Mouse (Mus musculus) embryo, embryonic 10.5 days (tissue): ENCODE measurements at regions not wholly inside any gene's neighbourhood (a gene's known extent, or its start where the extent isn't known, plus 50 kb on each side); places are given as distances from the start of the nearest gene placed in this dataset.

Experiments
- DNase-seq: peaks from one replicate; pipeline ENCODE4 v3.0.0-alpha.2; 2015; ENCODE audit warnings: low spot score

DNA sequence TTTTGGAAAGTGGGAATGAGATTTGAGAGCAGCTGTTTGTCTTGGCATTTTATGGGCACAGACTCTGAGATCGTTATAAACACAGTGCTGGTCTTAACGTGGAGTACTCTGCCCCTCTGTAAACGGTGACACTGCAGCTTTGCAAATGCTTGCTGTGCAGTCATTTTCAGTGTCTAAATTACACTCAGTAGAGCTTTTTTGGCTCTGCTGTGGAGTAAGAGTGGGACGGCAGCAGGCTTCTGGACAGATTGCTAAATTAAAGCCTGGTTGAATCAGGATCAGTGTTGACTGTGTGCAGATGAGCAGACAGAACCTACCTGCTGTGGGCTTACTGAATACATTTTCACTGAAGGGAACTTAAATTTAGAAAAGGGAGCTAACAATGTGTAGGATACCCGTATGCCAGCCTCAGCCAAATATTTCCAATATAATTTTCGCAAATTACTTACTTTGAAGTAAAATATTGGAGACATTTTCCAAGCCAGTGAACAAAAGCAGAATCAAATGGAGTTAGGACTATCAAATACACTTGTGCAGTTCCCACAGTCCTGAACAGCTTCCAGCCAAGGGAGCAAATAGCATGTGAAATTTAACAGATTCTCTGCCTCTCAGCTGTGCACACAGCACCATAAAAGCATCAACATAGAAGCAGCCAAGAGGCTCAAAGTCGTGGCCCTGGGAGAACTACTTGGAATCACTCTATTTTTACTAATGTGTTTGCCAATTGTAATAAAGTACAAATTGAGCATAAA lies 148.1 kb upstream of the Stac start:
- DNase-seq, result no peak

DNA sequence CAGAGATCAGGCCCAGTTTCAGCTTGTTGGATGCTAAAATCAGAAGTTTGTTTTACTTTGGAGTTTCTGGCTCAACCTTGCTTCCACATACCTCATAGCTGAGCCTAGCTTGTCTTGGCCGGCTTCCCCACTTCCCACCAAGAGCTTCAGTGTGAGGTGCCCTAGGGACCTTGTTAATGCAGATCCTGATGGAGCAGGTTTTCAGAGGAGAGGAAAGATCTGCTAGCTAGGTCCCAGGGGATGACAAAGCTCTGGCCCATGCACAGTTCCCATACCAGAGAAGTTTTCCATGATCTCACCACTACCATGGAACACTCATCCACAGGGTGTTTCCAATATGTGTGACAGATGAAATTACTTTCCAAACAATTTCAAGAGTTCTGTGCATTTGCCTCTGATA lies 131.9 kb upstream of the Stac start:
- DNase-seq, result no peak

DNA sequence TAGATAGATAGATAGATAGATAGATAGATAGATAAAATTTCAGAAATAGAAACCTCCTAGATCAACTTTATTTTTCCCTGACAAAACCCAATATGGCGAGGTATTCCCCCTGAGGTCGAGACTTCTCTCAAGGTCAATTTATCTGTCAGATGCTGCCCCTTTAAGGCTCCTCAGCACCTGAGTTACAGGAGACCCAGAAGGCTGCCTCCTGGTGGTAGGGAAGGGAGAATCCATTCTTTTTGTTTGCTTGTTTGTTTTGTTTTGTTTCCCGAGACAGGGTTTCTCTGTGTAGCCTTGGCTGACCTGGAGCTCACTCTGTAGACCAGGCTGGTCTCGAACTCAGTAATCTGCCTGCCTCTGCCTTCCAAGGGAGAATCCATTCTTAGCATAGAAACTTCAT lies 127.3 kb upstream of the Stac start:
- DNase-seq, result no peak

- DNase-seq, result no peak
Measured at GRCm38 (mm10) chr9:111804931-111805330, 114.8 kb upstream of the Stac start.

GRCm38 (mm10) chr9:111801381-111801780 lies 111.2 kb upstream of the Stac start:
- no peak for DNase-seq

GRCm38 (mm10) chr9:111800869-111801268 lies 110.7 kb upstream of the Stac start:
- no peak for DNase-seq

DNA sequence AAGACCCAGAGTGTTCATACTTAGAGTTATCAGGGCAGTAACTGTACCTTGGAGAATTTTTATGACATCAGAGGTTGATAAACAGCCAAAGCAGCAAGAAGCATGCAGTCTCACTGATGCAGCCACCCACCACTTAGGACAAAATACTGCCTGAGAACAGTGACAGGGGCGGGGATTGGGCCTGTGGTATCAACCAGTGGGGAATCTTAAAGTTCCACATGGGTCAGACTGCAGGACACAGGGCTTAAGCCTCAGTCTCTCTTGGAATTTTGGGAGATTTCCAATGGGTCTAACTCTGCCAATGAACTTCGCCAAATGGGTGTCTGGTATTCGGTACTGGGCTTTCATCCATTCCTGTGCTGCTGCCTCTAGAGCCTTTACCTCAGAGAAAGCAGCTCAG lies 88.8 kb upstream of the Stac start:
- no peak for DNase-seq

- DNase-seq, result no peak
Measured at GRCm38 (mm10) chr9:111777433-111778135, 87.4 kb upstream of the Stac start.

- no peak for DNase-seq
Measured at GRCm38 (mm10) chr9:111774229-111774628, 84.1 kb upstream of the Stac start.

DNA sequence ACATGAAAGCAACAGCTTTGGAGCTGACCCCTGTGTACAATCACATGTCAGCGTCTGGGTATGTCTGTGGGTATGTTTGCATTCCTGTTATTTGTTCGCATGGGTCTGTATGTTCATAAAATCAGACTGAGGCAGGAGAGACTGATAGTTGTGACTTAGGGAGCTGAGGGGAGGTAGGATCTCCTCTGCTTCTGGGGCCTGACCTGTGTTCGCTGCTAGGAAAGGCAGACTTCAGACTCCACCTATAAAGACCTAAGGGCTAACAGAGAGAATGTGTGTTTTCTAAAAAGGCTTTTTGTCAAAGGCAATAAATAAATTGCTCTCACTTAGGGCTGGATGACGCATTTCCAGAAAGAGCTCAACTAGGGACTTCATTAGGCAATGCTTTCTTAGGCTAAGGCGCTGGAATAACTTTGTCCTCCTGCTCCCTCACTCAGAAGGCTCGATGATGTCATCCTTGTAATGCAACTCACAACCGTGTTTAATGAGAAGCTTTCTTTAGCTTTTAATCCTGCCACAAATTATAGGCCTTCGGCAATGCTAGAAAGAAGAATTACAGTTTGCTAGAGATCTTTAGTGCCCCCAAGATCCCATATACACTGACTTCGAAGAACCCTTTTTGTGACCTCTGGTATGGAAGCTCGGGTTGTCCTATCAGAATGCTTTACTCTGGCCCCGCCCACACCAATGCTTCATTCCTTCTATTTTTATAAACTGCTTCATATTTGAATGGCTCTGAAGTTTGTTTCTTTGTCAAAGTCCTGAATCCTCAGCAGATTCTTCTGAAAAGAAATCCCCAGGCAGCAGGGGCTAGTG lies 72.7 kb upstream of the Stac start:
- DNase-seq, result no peak

DNA sequence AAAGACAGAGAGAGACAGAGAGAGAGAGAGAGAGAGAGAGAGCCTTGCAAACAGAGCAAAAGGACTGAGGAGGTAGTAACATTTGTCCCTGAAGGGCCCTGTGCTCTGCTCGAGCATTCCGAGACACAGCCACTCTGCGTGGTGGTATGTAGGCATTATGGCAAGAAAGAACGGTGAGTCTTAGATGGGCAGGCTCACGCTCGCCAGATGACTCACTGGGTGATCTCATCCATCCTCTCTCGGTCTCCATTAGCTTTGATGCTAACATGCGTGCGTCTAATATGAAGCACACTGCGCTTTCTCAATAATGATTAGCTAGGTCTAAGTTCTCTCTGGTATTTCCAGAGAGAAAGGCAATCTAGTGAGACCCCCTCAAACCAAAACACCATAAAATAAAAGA lies 65.1 kb upstream of the Stac start:
- no peak for DNase-seq

DNA sequence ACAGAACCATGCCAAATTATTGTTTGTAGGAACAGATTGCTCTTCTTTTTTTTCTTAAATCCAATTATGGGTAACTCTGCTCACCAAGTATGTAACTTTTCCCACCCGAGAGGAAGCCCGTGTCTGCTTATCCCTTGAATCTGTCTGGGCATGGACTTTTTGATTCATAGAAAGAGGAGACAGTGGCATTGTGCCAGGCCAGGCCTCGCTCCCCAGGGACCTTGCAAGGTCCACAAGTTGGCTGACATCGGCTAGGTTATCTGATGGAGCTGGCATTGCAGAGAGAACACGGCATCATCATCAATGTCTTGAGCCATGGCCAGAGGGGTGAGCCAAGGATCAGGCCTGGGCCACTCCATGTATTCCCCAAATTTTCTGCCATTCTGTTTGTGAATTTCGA lies 56.0 kb upstream of the Stac start:
- no peak for DNase-seq

DNA sequence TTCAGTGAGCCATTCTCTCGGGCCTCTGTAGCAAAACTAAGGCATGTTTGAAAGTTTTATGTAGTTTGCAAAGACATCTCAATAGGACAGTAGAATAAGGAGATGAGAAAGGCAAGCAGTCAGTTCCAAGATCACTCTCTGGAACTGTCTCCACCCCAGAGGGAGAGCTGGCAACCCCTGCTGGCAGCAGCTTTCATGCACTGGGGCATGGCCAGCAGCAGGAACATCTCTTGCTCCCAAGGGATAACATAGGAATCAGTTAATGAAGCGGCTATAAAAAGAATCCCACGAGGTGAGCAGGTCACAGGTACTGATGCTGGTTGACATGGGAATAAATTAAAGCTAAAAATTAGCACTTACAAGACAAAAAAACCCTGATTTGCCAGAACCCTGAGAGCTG lies 55.1 kb upstream of the Stac start:
- DNase-seq, result no peak
